Mouse (Mus musculus): ENCODE data around the gene Ntm.

- TF ChIP-seq CTCF (IDR thresholded peaks at IDR 0.05; ENCODE audit: control insufficient read depth, insufficient read depth, insufficient read length) (no peak), USF1 (IDR thresholded peaks at IDR 0.05; ENCODE audit: low read depth) (no peak), CEBPB (IDR thresholded peaks at IDR 0.05; ENCODE audit: low read depth) (no peak), FOSL1 (IDR thresholded peaks at IDR 0.05; ENCODE audit: insufficient read depth, low read length, poor library complexity, severe bottlenecking) (no peak), MYOG (IDR thresholded peaks at IDR 0.05; ENCODE audit: control insufficient read depth, extremely low read depth, insufficient read length) (no peak), MAX (IDR thresholded peaks at IDR 0.05) (no peak), MYOD1 (IDR thresholded peaks at IDR 0.05; ENCODE audit: control insufficient read depth, insufficient read length, low read depth) (no peak)
Observed at GRCm38 (mm10) chr9:29772625-29773388, 190.1 kb downstream of the Ntm start.

All from C2C12 (cell line).